Mouse (Mus musculus): Measurements from ENCODE around the gene Irak3.

GRCm38 (mm10) chr10:120204591-120205210, 2.8 kb upstream of the Irak3 start:
- no peak for TF ChIP-seq EP300 (IDR thresholded peaks at IDR 0.05; ENCODE audit: insufficient read depth, low read depth, low read length)
- no peak for TF ChIP-seq POLR2A (IDR thresholded peaks at IDR 0.05; ENCODE audit: insufficient read depth, low read length)
- TF ChIP-seq CTCF (IDR thresholded peaks at IDR 0.05; ENCODE audit: low read depth, low read length), result no peak

All from ES-Bruce4 (cell line).